Mouse (Mus musculus): ENCODE data around the gene Rbms3. TPM values are rescaled to one million over a fixed set of nuclear protein-coding genes. Genes with fewer than 3 reads are reported as not detected.

Rbms3 gene
- total RNA-seq, 4 experiments from 2014 or later, result 3.4 to 5.5 (median 3.5) TPM

- peak; percentile 71 to 79 for DNase-seq (ENCODE audit: low spot score in 2 of 2)
Observed at GRCm38 (mm10) chr9:116847241-116848135, 782.2 kb downstream of the Rbms3 start.

GRCm38 (mm10) chr9:116834949-116835348 lies 794.8 kb downstream of the Rbms3 start:
- no peak for DNase-seq (ENCODE audit: low spot score in 2 of 2)

DNA sequence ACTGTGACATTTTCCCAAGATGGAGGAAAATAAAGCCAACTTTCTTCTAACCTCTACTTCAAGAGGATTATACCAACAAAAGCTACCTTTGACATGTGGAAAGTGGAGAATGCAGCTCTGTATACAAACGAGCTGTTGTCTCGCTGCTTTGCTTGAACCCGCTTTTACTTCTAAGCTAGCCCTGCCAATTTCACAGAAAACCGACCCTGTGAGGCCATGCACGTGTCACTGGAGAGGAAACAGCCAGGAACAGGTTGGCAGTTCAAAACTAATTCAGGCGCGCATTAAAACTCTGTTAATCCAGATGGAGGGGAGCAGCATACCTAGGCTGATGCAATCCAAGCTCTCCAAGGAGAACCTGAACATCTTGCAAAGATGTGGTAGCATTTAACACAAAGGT lies 796.0 kb downstream of the Rbms3 start:
- no peak for DNase-seq (ENCODE audit: low spot score in 2 of 2)

DNA sequence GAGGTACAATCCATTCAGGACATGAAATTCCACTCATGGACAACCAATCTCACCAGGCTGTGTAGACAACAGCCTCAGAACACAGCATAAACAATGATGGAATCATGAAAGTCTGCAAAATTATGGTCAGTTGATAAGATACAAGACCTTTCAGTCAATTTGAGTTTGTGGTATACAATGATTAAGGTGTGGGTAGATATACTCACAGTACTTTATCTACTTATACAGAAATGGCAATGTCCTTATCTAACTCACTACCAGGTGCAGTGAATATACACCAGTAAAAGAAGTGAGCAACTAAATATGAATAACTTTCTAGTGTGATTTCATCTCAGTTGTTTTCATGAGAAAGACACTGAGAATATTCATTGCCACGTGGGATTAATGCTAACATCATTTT lies 796.9 kb downstream of the Rbms3 start:
- DNase-seq (ENCODE audit: low spot score in 2 of 2), result no peak

- DNase-seq (ENCODE audit: low spot score in 2 of 2), result no peak
Observed at GRCm38 (mm10) chr9:116831386-116831785, 798.3 kb downstream of the Rbms3 start.

GRCm38 (mm10) chr9:116829929-116830328 lies 799.8 kb downstream of the Rbms3 start:
- DNase-seq (ENCODE audit: low spot score in 2 of 2), result no peak

DNA sequence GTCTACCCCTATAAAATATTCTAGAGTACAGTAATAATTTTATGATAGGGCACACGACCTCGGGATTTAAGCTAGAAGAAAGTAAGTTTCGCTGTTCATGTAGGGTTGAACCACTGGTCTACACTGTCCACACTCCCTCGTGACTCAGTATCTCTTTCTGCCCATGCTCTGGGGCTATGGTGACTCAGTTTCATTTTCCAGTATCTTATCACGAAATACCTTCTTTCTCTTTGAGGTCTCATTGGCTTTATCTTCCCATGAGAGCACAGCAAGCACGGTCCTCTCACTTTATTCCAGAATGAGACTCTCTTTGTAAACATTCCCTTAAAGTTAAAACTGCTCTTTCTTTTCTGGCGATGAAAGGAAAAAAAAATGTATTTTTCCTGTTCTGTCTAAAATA lies 808.1 kb downstream of the Rbms3 start:
- DNase-seq (ENCODE audit: low spot score in 2 of 2), result no peak

DNA sequence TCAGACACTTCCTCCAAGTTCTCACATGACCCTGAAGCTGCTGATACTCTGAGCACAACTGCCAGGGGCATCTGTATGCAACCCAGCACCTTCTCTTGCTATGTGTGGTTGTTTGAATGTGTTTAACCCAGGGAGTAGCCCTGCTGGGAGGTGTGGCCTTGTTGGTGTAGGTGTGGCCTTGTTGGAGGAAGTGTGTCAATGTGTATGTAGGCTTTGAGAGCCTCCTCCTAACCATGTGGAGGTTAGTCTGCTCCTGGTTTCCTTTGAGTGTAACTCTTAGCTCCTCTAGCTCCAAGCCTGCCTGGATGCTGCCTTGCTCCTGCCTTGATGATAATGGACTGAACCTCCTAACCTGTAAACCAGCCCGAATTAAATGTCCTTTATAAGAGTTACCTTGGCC lies 812.5 kb downstream of the Rbms3 start:
- DNase-seq (ENCODE audit: low spot score in 2 of 2), result no peak

GRCm38 (mm10) chr9:116814495-116815094 lies 815.1 kb downstream of the Rbms3 start:
- no peak for DNase-seq (ENCODE audit: low spot score in 2 of 2)

- DNase-seq (ENCODE audit: low spot score in 2 of 2), result no peak
Observed at GRCm38 (mm10) chr9:116813396-116813795, 816.3 kb downstream of the Rbms3 start.

DNA sequence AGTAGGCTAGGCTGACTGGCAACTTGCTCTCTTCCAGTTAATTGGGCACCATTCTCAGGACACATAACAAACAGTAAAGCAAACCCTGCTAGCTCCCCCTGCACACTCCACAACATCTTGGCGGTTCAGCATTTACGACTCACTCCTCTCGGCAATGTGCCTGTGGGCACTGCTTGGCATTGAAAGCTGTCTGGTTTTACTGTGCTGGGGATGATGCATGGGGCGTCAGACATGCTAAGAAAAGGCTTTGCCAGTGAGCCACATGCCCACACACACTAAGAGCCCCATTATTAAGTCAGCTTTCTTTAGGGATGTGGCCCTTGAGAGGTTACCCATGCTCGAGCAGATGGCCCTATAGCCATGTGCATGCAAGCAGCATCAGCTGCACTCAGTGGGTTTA lies 820.5 kb downstream of the Rbms3 start:
- DNase-seq (ENCODE audit: low spot score in 2 of 2), result no peak

- no peak for DNase-seq (ENCODE audit: low spot score in 2 of 2)
Observed at GRCm38 (mm10) chr9:116808401-116808800, 821.3 kb downstream of the Rbms3 start.

- peak in 1 of 2 experiments; percentile 10 for DNase-seq (ENCODE audit: low spot score in 2 of 2)
Observed at GRCm38 (mm10) chr9:116807166-116808081, 822.3 kb downstream of the Rbms3 start.

- DNase-seq (ENCODE audit: low spot score in 2 of 2), result no peak
Observed at GRCm38 (mm10) chr9:116803292-116803731, 826.4 kb downstream of the Rbms3 start.

DNA sequence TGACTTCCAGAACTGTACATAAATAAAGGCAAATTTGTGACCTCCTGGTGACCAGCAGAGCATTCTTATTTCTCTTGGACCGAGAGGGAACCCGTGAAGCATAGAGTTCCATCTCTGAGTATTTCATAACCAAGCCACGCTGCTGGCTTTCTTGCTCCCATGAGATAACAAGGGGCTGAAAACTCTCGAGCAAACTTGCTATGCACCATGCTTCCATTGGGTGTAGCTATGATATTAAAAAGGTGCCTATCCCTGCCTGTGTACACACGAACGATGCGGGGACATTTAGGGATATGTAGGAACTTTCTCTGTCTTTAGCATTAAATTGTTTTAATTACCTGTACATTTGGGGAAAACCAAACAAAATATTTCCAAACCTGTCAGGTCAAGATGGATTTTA lies 827.1 kb downstream of the Rbms3 start:
- no peak for DNase-seq (ENCODE audit: low spot score in 2 of 2)

- no peak for DNase-seq (ENCODE audit: low spot score in 2 of 2)
Observed at GRCm38 (mm10) chr9:116795240-116795955, 834.3 kb downstream of the Rbms3 start.

DNA sequence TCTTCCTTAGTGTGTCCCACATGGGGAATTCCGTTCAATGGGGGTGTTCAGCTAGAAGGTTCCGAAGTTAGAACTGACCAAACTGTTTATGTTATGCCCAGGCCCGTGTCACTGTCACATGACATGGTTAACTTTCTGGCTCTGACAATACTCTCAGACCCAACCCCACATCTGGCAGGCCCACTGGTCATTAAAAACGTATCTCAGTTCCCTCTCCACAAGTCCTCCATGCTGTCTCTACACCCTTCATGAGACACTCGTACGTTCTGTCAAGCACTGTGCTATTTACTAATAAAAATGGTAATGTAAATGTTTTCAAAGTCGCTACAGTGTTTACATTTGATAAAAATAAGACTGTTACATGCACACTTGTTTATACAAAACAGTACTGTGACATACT lies 837.9 kb downstream of the Rbms3 start:
- no peak for DNase-seq (ENCODE audit: low spot score in 2 of 2)

GRCm38 (mm10) chr9:116786136-116787046 lies 843.3 kb downstream of the Rbms3 start:
- no peak for DNase-seq (ENCODE audit: low spot score in 2 of 2)

- DNase-seq (ENCODE audit: low spot score in 2 of 2), result no peak
Observed at GRCm38 (mm10) chr9:116771820-116772219, 857.9 kb downstream of the Rbms3 start.

All from gastrocnemius, adult 8-10 months (tissue).